Mouse (Mus musculus) limb, embryonic 10.5 days (tissue): ENCODE measurements around the gene Ctbp2. TPM values are rescaled to one million over a fixed set of nuclear protein-coding genes. Genes with fewer than 3 reads are reported as not detected.

Source experiments
- DNase-seq: peaks from one replicate; pipeline ENCODE4 v3.0.0-alpha.2; 2017; ENCODE audit warnings: low spot score
- H3K27ac ChIP-seq: fragments of 300-500 bp; sonication (generic); 2 replicates; pipeline ENCODE4 v1.5.1; 2016; ENCODE audit warnings: mild to moderate bottlenecking
- H3K27me3 ChIP-seq: fragments of 300-500 bp; sonication (generic); 2 replicates; pipeline ENCODE4 v1.6.1; 2016; ENCODE audit warnings: low read depth, mild to moderate bottlenecking; ENCODE audit not compliant: poor library complexity, severe bottlenecking
- H3K36me3 ChIP-seq: fragments of 300-500 bp; sonication (generic); 2 replicates; pipeline ENCODE4 v1.6.1; 2016; ENCODE audit warnings: mild to moderate bottlenecking, moderate library complexity
- H3K4me1 ChIP-seq: fragments of 300-500 bp; sonication (generic); 2 replicates; pipeline ENCODE4 v1.6.1; 2016
- H3K4me3 ChIP-seq: fragments of 300-500 bp; sonication (generic); 2 replicates; pipeline ENCODE4 v1.5.1; 2016; ENCODE audit warnings: mild to moderate bottlenecking, moderate library complexity
- H3K9me3 ChIP-seq: fragments of 300-500 bp; sonication (generic); replicated peaks from 2 replicates; pipeline ENCODE4 v1.6.1; 2016; ENCODE audit warnings: mild to moderate bottlenecking
- WGBS: fragments of 180-500 bp; shearing (Covaris S2); methylation state at CpG from one replicate; pipeline ENCODE4 v1.1.7; 2016; 5-methylcytosine and 5-hydroxymethylcytosine counted together
- polyA plus RNA-seq: library from polyadenylated mRNA; unstranded; fragments of >200 nt; fragmentation: Nextera tagmentation; extraction: Ambion mirVana; gene quantifications from 2 replicates; pipeline ENCODE4 v1.2.1, GENCODE M21; 2016

Ctbp2 gene
- polyA plus RNA-seq, 1 experiment from 2014 or later = 145 TPM

GRCm38 (mm10) chr7:133003421-133003820 is 120.7 kb downstream of the Ctbp2 start:
- no peaks in the 10 kb centered on the region for H3K27me3 ChIP-seq
- no peaks in the 10 kb centered on the region for H3K9me3 ChIP-seq
- peaks cover 43% of the 10 kb centered on the region for H3K4me1 ChIP-seq
- DNase-seq = peak; percentile 61
- 37% methylated on average over 3 of the region's 3 CpGs for WGBS
- H3K27ac ChIP-seq = no peak overlapping the region
- peaks cover 85% of the 10 kb centered on the region for H3K36me3 ChIP-seq
- H3K4me3 ChIP-seq = no peak overlapping the region

- 94% methylated on average over 6 of the region's 6 CpGs for WGBS
- no peak overlapping the region for H3K27ac ChIP-seq
- no peak for DNase-seq
- H3K4me3 ChIP-seq = no peak overlapping the region
- H3K36me3 ChIP-seq = peaks cover 87% of the 10 kb centered on the region
- H3K27me3 ChIP-seq = no peaks in the 10 kb centered on the region
- peaks cover 33% of the 10 kb centered on the region for H3K4me1 ChIP-seq
- no peaks in the 10 kb centered on the region for H3K9me3 ChIP-seq
These were observed 121.9 kb downstream of the Ctbp2 start for GRCm38 (mm10) chr7:133002271-133002670.

- DNase-seq = no peak
- peaks cover 90% of the 10 kb centered on the region for H3K36me3 ChIP-seq
- H3K27me3 ChIP-seq = no peaks in the 10 kb centered on the region
- no peaks in the 10 kb centered on the region for H3K9me3 ChIP-seq
- peaks cover 30% of the 10 kb centered on the region for H3K4me1 ChIP-seq
- H3K4me3 ChIP-seq = no peak overlapping the region
- 85% methylated on average over 3 of the region's 3 CpGs for WGBS
- no peak overlapping the region for H3K27ac ChIP-seq
These were observed 122.8 kb downstream of the Ctbp2 start for GRCm38 (mm10) chr7:133001388-133001787.

GRCm38 (mm10) chr7:132999061-132999460 is 125.1 kb downstream of the Ctbp2 start:
- Histone ChIP-seq H3K27ac (no peak overlapping the region), H3K9me3 (no peaks in the 10 kb centered on the region), H3K4me3 (no peak overlapping the region), H3K4me1 (peaks cover 10% of the 10 kb centered on the region), H3K27me3 (no peaks in the 10 kb centered on the region), H3K36me3 (peaks cover 96% of the 10 kb centered on the region)
- no peak for DNase-seq
- WGBS = 98% methylated on average over 11 of the region's 11 CpGs

GRCm38 (mm10) chr7:132998639-132999038 is 125.5 kb downstream of the Ctbp2 start:
- Histone ChIP-seq H3K36me3 (peaks cover 99% of the 10 kb centered on the region), H3K27me3 (no peaks in the 10 kb centered on the region), H3K9me3 (no peaks in the 10 kb centered on the region), H3K4me3 (no peak overlapping the region), H3K27ac (no peak overlapping the region), H3K4me1 (peaks cover 5% of the 10 kb centered on the region)
- DNase-seq = no peak
- 95% methylated on average over 12 of the region's 12 CpGs for WGBS

- WGBS = 91% methylated on average over 5 of the region's 5 CpGs
- H3K27ac ChIP-seq = no peak overlapping the region
- H3K4me1 ChIP-seq = no peaks in the 10 kb centered on the region
- no peak overlapping the region for H3K4me3 ChIP-seq
- no peaks in the 10 kb centered on the region for H3K27me3 ChIP-seq
- peaks cover 100% of the 10 kb centered on the region for H3K36me3 ChIP-seq
- no peak for DNase-seq
- H3K9me3 ChIP-seq = no peaks in the 10 kb centered on the region
These were observed 127.8 kb downstream of the Ctbp2 start for GRCm38 (mm10) chr7:132996391-132996790.

GRCm38 (mm10) chr7:132994628-132995191 is 129.4 kb downstream of the Ctbp2 start:
- H3K27ac ChIP-seq = no peak overlapping the region
- H3K4me3 ChIP-seq = no peak overlapping the region
- H3K36me3 ChIP-seq = peaks cover 100% of the 10 kb centered on the region
- peak; percentile 27 for DNase-seq
- H3K27me3 ChIP-seq = no peaks in the 10 kb centered on the region
- WGBS = 90% methylated on average over 6 of the region's 6 CpGs
- no peaks in the 10 kb centered on the region for H3K4me1 ChIP-seq
- H3K9me3 ChIP-seq = no peaks in the 10 kb centered on the region

- Histone ChIP-seq H3K36me3 (peaks cover 100% of the 10 kb centered on the region), H3K27ac (no peak overlapping the region), H3K4me3 (no peak overlapping the region), H3K27me3 (no peaks in the 10 kb centered on the region), H3K9me3 (no peaks in the 10 kb centered on the region), H3K4me1 (no peaks in the 10 kb centered on the region)
- peak; percentile 28 for DNase-seq
- 92% methylated on average over 8 of the region's 8 CpGs for WGBS
These were observed 130.0 kb downstream of the Ctbp2 start for GRCm38 (mm10) chr7:132994120-132994519.

- no peaks in the 10 kb centered on the region for H3K27me3 ChIP-seq
- no peak overlapping the region for H3K4me3 ChIP-seq
- peak; percentile 30 for DNase-seq
- no peaks in the 10 kb centered on the region for H3K4me1 ChIP-seq
- H3K9me3 ChIP-seq = no peaks in the 10 kb centered on the region
- H3K36me3 ChIP-seq = peaks cover 100% of the 10 kb centered on the region
- 91% methylated on average over 9 of the region's 9 CpGs for WGBS
- no peak overlapping the region for H3K27ac ChIP-seq
These were observed 131.1 kb downstream of the Ctbp2 start for GRCm38 (mm10) chr7:132992967-132993615.

- H3K36me3 ChIP-seq = peaks cover 93% of the 10 kb centered on the region
- H3K4me3 ChIP-seq = no peak overlapping the region
- no peak overlapping the region for H3K27ac ChIP-seq
- WGBS = 94% methylated on average over 14 of the region's 14 CpGs
- no peaks in the 10 kb centered on the region for H3K9me3 ChIP-seq
- DNase-seq = no peak
- H3K4me1 ChIP-seq = no peaks in the 10 kb centered on the region
- H3K27me3 ChIP-seq = no peaks in the 10 kb centered on the region
These were observed 132.8 kb downstream of the Ctbp2 start for GRCm38 (mm10) chr7:132991240-132991900.

GRCm38 (mm10) chr7:132989839-132990238 is 134.3 kb downstream of the Ctbp2 start:
- Histone ChIP-seq H3K27me3 (no peaks in the 10 kb centered on the region), H3K4me3 (no peak overlapping the region), H3K36me3 (peaks cover 93% of the 10 kb centered on the region), H3K9me3 (no peaks in the 10 kb centered on the region), H3K4me1 (no peaks in the 10 kb centered on the region), H3K27ac (no peak overlapping the region)
- no peak for DNase-seq
- WGBS = 93% methylated on average over 5 of the region's 5 CpGs

- no peaks in the 10 kb centered on the region for H3K9me3 ChIP-seq
- 86% methylated on average over 3 of the region's 3 CpGs for WGBS
- DNase-seq = peak; percentile 27
- H3K27me3 ChIP-seq = no peaks in the 10 kb centered on the region
- no peak overlapping the region for H3K27ac ChIP-seq
- no peaks in the 10 kb centered on the region for H3K4me1 ChIP-seq
- peaks cover 82% of the 10 kb centered on the region for H3K36me3 ChIP-seq
- H3K4me3 ChIP-seq = no peak overlapping the region
These were observed 141.5 kb downstream of the Ctbp2 start for GRCm38 (mm10) chr7:132982639-132983038.

- Histone ChIP-seq H3K36me3 (peaks cover 87% of the 10 kb centered on the region), H3K27ac (no peak overlapping the region), H3K4me1 (no peaks in the 10 kb centered on the region), H3K27me3 (no peaks in the 10 kb centered on the region), H3K4me3 (no peak overlapping the region), H3K9me3 (no peaks in the 10 kb centered on the region)
- no peak for DNase-seq
- 96% methylated on average over 2 of the region's 2 CpGs for WGBS
These were observed 146.2 kb downstream of the Ctbp2 start for GRCm38 (mm10) chr7:132977981-132978380.
